Mouse (Mus musculus) liver, adult 2 months (tissue): ENCODE measurements around the gene Snrpa.

Source experiments
- CTCF ChIP-seq: fragments of 200-500 bp; IDR thresholded peaks from 2 replicates; pipeline ENCODE4 v1.5.1; 2011; ENCODE audit warnings: low read depth, low read length, control low read depth
- POLR2A ChIP-seq: fragments of 200-500 bp; IDR thresholded peaks from 2 replicates; pipeline ENCODE4 v1.6.1; 2011; ENCODE audit warnings: low read length, control low read depth; ENCODE audit not compliant: insufficient read depth; ENCODE audit errors: extremely low read depth

- no peak for TF ChIP-seq POLR2A
- TF ChIP-seq CTCF = no peak
Measured at GRCm38 (mm10) chr7:27203730-27204449, 7.8 kb upstream of the Snrpa start.
